Mouse (Mus musculus) forebrain, postnatal 0 days (tissue): ENCODE data around the gene 4930451I11Rik. TPM values are rescaled to one million over a fixed set of nuclear protein-coding genes. Genes with fewer than 3 reads are reported as not detected.
A peak's percentile ranks its signal among the peaks of the same experiment; 100 is the strongest.

ENCODE experiments used
- ATAC-seq: fragments of 200-750 bp; cut with Nextera tagmentation; 2 replicates; pipeline ENCODE4 v1.8.0; 2017; ENCODE audit warnings: mild to moderate bottlenecking, moderate library complexity
- DNase-seq: peaks from one replicate; pipeline ENCODE4 v3.0.0-alpha.2; 2015
- H3K27ac ChIP-seq: fragments of 300-500 bp; sonication (generic); 2 replicates; pipeline ENCODE4 v1.5.1; 2014; ENCODE audit warnings: low read depth, mild to moderate bottlenecking, antibody characterized with exemption, low read length, moderate library complexity, mixed read lengths
- H3K27me3 ChIP-seq: fragments of 300-500 bp; sonication (generic); 2 replicates; pipeline ENCODE4 v1.6.1; 2014; ENCODE audit warnings: mild to moderate bottlenecking, low read length, mixed read lengths; ENCODE audit not compliant: insufficient read depth
- H3K36me3 ChIP-seq: fragments of 300-500 bp; sonication (generic); 2 replicates; pipeline ENCODE4 v1.6.1; 2014; ENCODE audit warnings: mild to moderate bottlenecking, moderate library complexity; ENCODE audit not compliant: insufficient read depth
- H3K4me1 ChIP-seq: fragments of 300-500 bp; sonication (generic); 2 replicates; pipeline ENCODE4 v1.6.1; 2014; ENCODE audit warnings: antibody characterized with exemption; ENCODE audit not compliant: insufficient read depth
- H3K4me2 ChIP-seq: fragments of 300-500 bp; sonication (generic); 2 replicates; pipeline ENCODE4 v1.6.1; 2014; ENCODE audit warnings: low read depth, mild to moderate bottlenecking, moderate library complexity
- H3K4me3 ChIP-seq: fragments of 300-500 bp; sonication (generic); 2 replicates; pipeline ENCODE4 v1.5.1; 2014; ENCODE audit warnings: low read depth, low read length, mixed read lengths
- H3K9ac ChIP-seq: fragments of 300-500 bp; sonication (generic); 2 replicates; pipeline ENCODE4 v1.6.1; 2014; ENCODE audit warnings: mild to moderate bottlenecking
- H3K9me3 ChIP-seq: fragments of 300-500 bp; sonication (generic); 2 replicates; pipeline ENCODE4 v1.6.1; 2016; ENCODE audit warnings: low read length
- CTCF ChIP-seq: sonication (generic); IDR thresholded peaks from 2 replicates; pipeline ENCODE4 v1.5.1; 2016; ENCODE audit warnings: antibody characterized with exemption, control low read depth, low read depth
- WGBS: fragments of 180-500 bp; shearing (Covaris S2); extraction: QIAGEN DNeasy Blood & Tissue Kit; methylation state at CpG from one replicate; pipeline ENCODE4 v1.1.7; 2014; 5-methylcytosine and 5-hydroxymethylcytosine counted together
- polyA plus RNA-seq: library from polyadenylated mRNA; unstranded; fragments of >200 nt; fragmentation: Nextera tagmentation; extraction: Ambion mirVana; gene quantifications from 2 replicates; pipeline ENCODE4 v1.2.1, GENCODE M21; 2015
- total RNA-seq: library from RNA; depleted of rRNA; stranded (reverse); fragments of >200 nt; gene quantifications from 2 replicates; pipeline ENCODE4 v1.2.3, GENCODE M21; 2014; rRNA removed

The 4930451I11Rik gene
- not detected in 2 replicates for total RNA-seq
- 0.62 TPM in 1 of 2 replicates, not detected in the other for polyA plus RNA-seq

- Histone ChIP-seq H3K9me3 (no peaks in the 10 kb centered on the region), H3K27me3 (no peaks in the 10 kb centered on the region), H3K36me3 (peaks cover 22% of the 10 kb centered on the region), H3K4me3 (peak within 1 kb of the TSS; percentile 19), H3K27ac (no peak within 1 kb of the TSS), H3K4me2 (peak within 1 kb of the TSS; percentile 48), H3K4me1 (no peaks in the 10 kb centered on the region), H3K9ac (peak within 1 kb of the TSS; percentile 33; the same call in 1 of the 2 replicates)
- 49% methylated on average over 5 of the region's 5 CpGs for WGBS
- DNase-seq (no peak), ATAC-seq (no peak)
- TF ChIP-seq CTCF: no peak
Measured at GRCm38 (mm10) chr7:126831539-126831938, at the start of gene 4930451I11Rik. Gene 4930451I11Rik (minus strand): TSS chr7:126831639.

GRCm38 (mm10) chr7:126881040-126881439 lies 49.6 kb upstream of the 4930451I11Rik start:
- no peaks in the 10 kb centered on the region for H3K9me3 ChIP-seq
- H3K4me2 ChIP-seq: no peak overlapping the region
- H3K4me3 ChIP-seq: no peak overlapping the region; the same call in 1 of the 2 replicates
- peaks cover 44% of the 10 kb centered on the region for H3K36me3 ChIP-seq
- no peak for TF ChIP-seq CTCF
- H3K4me1 ChIP-seq: peaks cover 26% of the 10 kb centered on the region
- H3K27me3 ChIP-seq: no peaks in the 10 kb centered on the region
- 0 out of 2 replicates have a peak overlapping the region, but pooled peaks have one; percentile 18 for H3K9ac ChIP-seq
- no peak for ATAC-seq
- DNase-seq: no peak
- H3K27ac ChIP-seq: no peak overlapping the region
- 81% methylated on average over 6 of the region's 6 CpGs for WGBS

- H3K9ac ChIP-seq: no peak overlapping the region
- TF ChIP-seq CTCF: no peak
- DNase-seq (no peak), ATAC-seq (no peak)
- peaks cover 12% of the 10 kb centered on the region for H3K4me1 ChIP-seq
- no peak overlapping the region for H3K27ac ChIP-seq
- H3K4me2 ChIP-seq: no peak overlapping the region
- H3K4me3 ChIP-seq: no peak overlapping the region
- H3K9me3 ChIP-seq: no peaks in the 10 kb centered on the region
- H3K27me3 ChIP-seq: no peaks in the 10 kb centered on the region
- H3K36me3 ChIP-seq: peaks cover 82% of the 10 kb centered on the region
- 100% methylated on average over 1 of the region's 1 CpGs for WGBS
Measured at GRCm38 (mm10) chr7:126877239-126877638, 45.8 kb upstream of the 4930451I11Rik start.

GRCm38 (mm10) chr7:126870520-126870891 lies 39.1 kb upstream of the 4930451I11Rik start:
- no peak overlapping the region for H3K4me2 ChIP-seq
- no peaks in the 10 kb centered on the region for H3K4me1 ChIP-seq
- H3K27me3 ChIP-seq: no peaks in the 10 kb centered on the region
- no peaks in the 10 kb centered on the region for H3K9me3 ChIP-seq
- peaks cover 99% of the 10 kb centered on the region for H3K36me3 ChIP-seq
- no peak for TF ChIP-seq CTCF
- ATAC-seq (no peak), DNase-seq (no peak)
- H3K4me3 ChIP-seq: no peak overlapping the region
- H3K9ac ChIP-seq: no peak overlapping the region
- H3K27ac ChIP-seq: no peak overlapping the region
- WGBS: 100% methylated on average over 2 of the region's 2 CpGs

GRCm38 (mm10) chr7:126869780-126870519 lies 38.5 kb upstream of the 4930451I11Rik start:
- Histone ChIP-seq H3K9me3 (no peaks in the 10 kb centered on the region), H3K4me2 (no peak overlapping the region), H3K9ac (no peak overlapping the region), H3K36me3 (peaks cover 99% of the 10 kb centered on the region), H3K4me3 (no peak overlapping the region), H3K27me3 (no peaks in the 10 kb centered on the region), H3K4me1 (no peaks in the 10 kb centered on the region), H3K27ac (no peak overlapping the region)
- ATAC-seq (no peak), DNase-seq (no peak)
- 90% methylated on average over 23 of the region's 23 CpGs for WGBS
- TF ChIP-seq CTCF: no peak

- no peaks in the 10 kb centered on the region for H3K9me3 ChIP-seq
- H3K4me3 ChIP-seq: no peak overlapping the region
- no peaks in the 10 kb centered on the region for H3K27me3 ChIP-seq
- H3K4me1 ChIP-seq: peaks cover 6% of the 10 kb centered on the region; the same call in 1 of the 2 replicates
- ATAC-seq (no peak), DNase-seq (no peak)
- H3K36me3 ChIP-seq: peaks cover 94% of the 10 kb centered on the region
- no peak overlapping the region for H3K27ac ChIP-seq
- no peak overlapping the region for H3K9ac ChIP-seq
- H3K4me2 ChIP-seq: no peak overlapping the region
- no peak for TF ChIP-seq CTCF
- WGBS: 86% methylated on average over 12 of the region's 12 CpGs
Measured at GRCm38 (mm10) chr7:126868003-126868402, 36.6 kb upstream of the 4930451I11Rik start.

GRCm38 (mm10) chr7:126867534-126867933 lies 36.1 kb upstream of the 4930451I11Rik start:
- TF ChIP-seq CTCF: no peak
- Histone ChIP-seq H3K4me3 (no peak overlapping the region), H3K9me3 (no peaks in the 10 kb centered on the region), H3K36me3 (peaks cover 90% of the 10 kb centered on the region), H3K27me3 (no peaks in the 10 kb centered on the region), H3K4me1 (peaks cover 8% of the 10 kb centered on the region; the same call in 1 of the 2 replicates), H3K4me2 (no peak overlapping the region), H3K9ac (no peak overlapping the region), H3K27ac (no peak overlapping the region)
- DNase-seq: no peak
- 88% methylated on average over 2 of the region's 2 CpGs for whole genome bisulfite sequencing
- no peak for ATAC-seq
